Mouse (Mus musculus): Measurements from ENCODE around the gene Xrcc6.

DNA sequence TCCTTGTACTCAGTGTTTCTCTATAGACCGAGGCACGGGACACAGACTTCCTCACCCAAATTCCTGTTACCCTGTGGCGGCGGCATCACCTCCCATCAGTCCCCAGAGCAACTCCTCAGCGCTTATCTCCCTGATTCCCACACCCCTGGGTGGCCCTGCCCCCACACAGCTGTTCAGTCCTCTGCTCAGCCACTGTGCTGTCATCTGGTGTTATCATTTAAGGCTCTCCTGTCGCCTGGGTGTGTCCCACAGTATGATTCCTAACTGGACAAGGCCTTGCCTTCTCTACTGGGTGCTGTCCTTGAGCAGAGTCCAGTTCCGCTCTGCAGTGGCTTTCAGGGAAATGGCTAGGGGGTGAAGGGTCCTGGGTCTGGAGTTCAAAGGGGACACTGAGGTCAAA lies 2.9 kb downstream of the Xrcc6 start:
- TF ChIP-seq CTCF (IDR thresholded peaks at IDR 0.05; ENCODE audit: low read depth) (no peak), EP300 (IDR thresholded peaks at IDR 0.05; ENCODE audit: low read depth) (peak; percentile 65)

All from liver, embryonic 14.5 days (tissue).